Mouse (Mus musculus): ENCODE data around the gene Stac2.
A peak's percentile ranks its signal among the peaks of the same experiment; 100 is the strongest.

Gene Stac2

GRCm38 (mm10) chr11:98050940-98051339 lies 2.3 kb downstream of the Stac2 start:
- no peak for DNase-seq (ENCODE audit: low read depth, low spot score)

- DNase-seq (ENCODE audit: low read depth, low spot score), result no peak
Measured at GRCm38 (mm10) chr11:98050520-98050815, 2.8 kb downstream of the Stac2 start.

GRCm38 (mm10) chr11:98049672-98050519 lies 3.4 kb downstream of the Stac2 start:
- no peak for DNase-seq (ENCODE audit: low read depth, low spot score)

GRCm38 (mm10) chr11:98047745-98048144 lies 5.5 kb downstream of the Stac2 start:
- DNase-seq (ENCODE audit: low read depth, low spot score), result no peak

GRCm38 (mm10) chr11:98046466-98046865 lies 6.8 kb downstream of the Stac2 start:
- DNase-seq (ENCODE audit: low read depth, low spot score), result no peak

GRCm38 (mm10) chr11:98045596-98045995 lies 7.7 kb downstream of the Stac2 start:
- DNase-seq (ENCODE audit: low read depth, low spot score), result no peak

GRCm38 (mm10) chr11:98044074-98044473 lies 9.2 kb downstream of the Stac2 start:
- no peak for DNase-seq (ENCODE audit: low read depth, low spot score)

- no peak for DNase-seq (ENCODE audit: low read depth, low spot score)
Measured at GRCm38 (mm10) chr11:98042741-98043140, 10.5 kb downstream of the Stac2 start.

GRCm38 (mm10) chr11:98040975-98041374 lies 12.3 kb downstream of the Stac2 start:
- no peak for DNase-seq (ENCODE audit: low read depth, low spot score)

- no peak for DNase-seq (ENCODE audit: low read depth, low spot score)
Measured at GRCm38 (mm10) chr11:98037871-98038270, 15.4 kb downstream of the Stac2 start.

GRCm38 (mm10) chr11:98035977-98036377 lies 17.3 kb downstream of the Stac2 start:
- DNase-seq (ENCODE audit: low read depth, low spot score), result peak; percentile 55

- no peak for DNase-seq (ENCODE audit: low read depth, low spot score)
Measured at GRCm38 (mm10) chr11:98034840-98035239, 18.4 kb downstream of the Stac2 start.

GRCm38 (mm10) chr11:98034061-98034460 lies 19.2 kb downstream of the Stac2 start:
- no peak for DNase-seq (ENCODE audit: low read depth, low spot score)

- DNase-seq (ENCODE audit: low read depth, low spot score), result peak; percentile 86
Measured at GRCm38 (mm10) chr11:98031443-98031770, 21.9 kb downstream of the Stac2 start.

GRCm38 (mm10) chr11:98030701-98031442 lies 22.4 kb downstream of the Stac2 start:
- no peak for DNase-seq (ENCODE audit: low read depth, low spot score)

GRCm38 (mm10) chr11:98027785-98028184 lies 25.5 kb downstream of the Stac2 start:
- DNase-seq (ENCODE audit: low read depth, low spot score), result no peak

GRCm38 (mm10) chr11:98027297-98027688 lies 26.0 kb downstream of the Stac2 start:
- DNase-seq (ENCODE audit: low read depth, low spot score), result no peak

- peak; percentile 97 for DNase-seq (ENCODE audit: low read depth, low spot score)
Measured at GRCm38 (mm10) chr11:98026570-98027296, 26.5 kb downstream of the Stac2 start, which contains the start of gene Rpl19. TSS of gene Rpl19 (plus strand) at chr11:98026710.

- DNase-seq (ENCODE audit: low read depth, low spot score), result no peak
Measured at GRCm38 (mm10) chr11:98026248-98026569, 27.1 kb downstream of the Stac2 start.

GRCm38 (mm10) chr11:98024516-98024915 lies 28.7 kb downstream of the Stac2 start:
- DNase-seq (ENCODE audit: low read depth, low spot score), result no peak

- DNase-seq (ENCODE audit: low read depth, low spot score), result peak; percentile 43
Measured at GRCm38 (mm10) chr11:98022555-98023371, 30.5 kb downstream of the Stac2 start, which contains the start of gene Cacnb1. TSS of gene Cacnb1 (minus strand) at chr11:98023034.

GRCm38 (mm10) chr11:98022253-98022554 lies 31.1 kb downstream of the Stac2 start:
- no peak for DNase-seq (ENCODE audit: low read depth, low spot score)

All from forelimb bud, embryonic 11.5 days (tissue).